Mouse (Mus musculus) embryonic facial prominence, embryonic 15.5 days (tissue): ENCODE data around the gene Sgk1. TPM values are rescaled to one million over a fixed set of nuclear protein-coding genes. Genes with fewer than 3 reads are reported as not detected.

Experiments used
- ATAC-seq: fragments of 200-750 bp; cut with Nextera tagmentation; 2 replicates; pipeline ENCODE4 v1.8.0; 2017; ENCODE audit warnings: low read depth, moderate TSS enrichment; ENCODE audit not compliant: insufficient number of reproducible peaks, low FRiP score, low TSS enrichment
- H3K27ac ChIP-seq: fragments of 300-500 bp; sonication (generic); replicated peaks from 2 replicates; pipeline ENCODE4 v1.5.1; 2015; ENCODE audit warnings: mild to moderate bottlenecking, inconsistent platforms
- H3K27me3 ChIP-seq: fragments of 300-500 bp; sonication (generic); 2 replicates; pipeline ENCODE4 v1.6.1; 2015; ENCODE audit warnings: inconsistent platforms
- H3K36me3 ChIP-seq: fragments of 300-500 bp; sonication (generic); 2 replicates; pipeline ENCODE4 v1.6.1; 2015; ENCODE audit warnings: mild to moderate bottlenecking, inconsistent platforms
- H3K4me1 ChIP-seq: fragments of 300-500 bp; sonication (generic); 2 replicates; pipeline ENCODE4 v1.6.1; 2015; ENCODE audit warnings: inconsistent platforms
- H3K4me2 ChIP-seq: fragments of 300-500 bp; sonication (generic); replicated peaks from 2 replicates; pipeline ENCODE4 v1.6.1; 2015; ENCODE audit warnings: mild to moderate bottlenecking, inconsistent platforms
- H3K4me3 ChIP-seq: fragments of 300-500 bp; sonication (generic); replicated peaks from 2 replicates; pipeline ENCODE4 v1.5.1; 2015; ENCODE audit warnings: mild to moderate bottlenecking, inconsistent platforms
- H3K9ac ChIP-seq: fragments of 300-500 bp; sonication (generic); 2 replicates; pipeline ENCODE4 v1.6.1; 2015; ENCODE audit warnings: inconsistent platforms
- H3K9me3 ChIP-seq: fragments of 300-500 bp; sonication (generic); replicated peaks from 2 replicates; pipeline ENCODE4 v1.6.1; 2016; ENCODE audit warnings: inconsistent platforms
- WGBS: fragments of 180-500 bp; shearing (Covaris S2); methylation state at CpG from one replicate; pipeline ENCODE4 v1.1.7; 2015; 5-methylcytosine and 5-hydroxymethylcytosine counted together
- polyA plus RNA-seq: library from polyadenylated mRNA; unstranded; fragments of >200 nt; fragmentation: Nextera tagmentation; extraction: Ambion mirVana; gene quantifications from 2 replicates; pipeline ENCODE4 v1.2.1, GENCODE M21; 2015

The Sgk1 gene
- polyA plus RNA-seq, 1 experiment from 2014 or later = 50.1 TPM

- Histone ChIP-seq H3K4me3 (peak overlapping the region; percentile 54), H3K27me3 (no peaks in the 10 kb centered on the region), H3K4me1 (peaks cover 41% of the 10 kb centered on the region), H3K36me3 (peaks cover 9% of the 10 kb centered on the region; the same call in 1 of the 2 replicates), H3K9ac (no peak overlapping the region), H3K9me3 (no peaks in the 10 kb centered on the region), H3K4me2 (peak overlapping the region; percentile 74), H3K27ac (peak overlapping the region; percentile 92)
- WGBS = 2% methylated on average over 30 of the region's 30 CpGs
- ATAC-seq = peak; percentile 49; the same call in 1 of the 2 replicates
Measured at GRCm38 (mm10) chr10:21992834-21993514, 111.0 kb downstream of the Sgk1 start.

DNA sequence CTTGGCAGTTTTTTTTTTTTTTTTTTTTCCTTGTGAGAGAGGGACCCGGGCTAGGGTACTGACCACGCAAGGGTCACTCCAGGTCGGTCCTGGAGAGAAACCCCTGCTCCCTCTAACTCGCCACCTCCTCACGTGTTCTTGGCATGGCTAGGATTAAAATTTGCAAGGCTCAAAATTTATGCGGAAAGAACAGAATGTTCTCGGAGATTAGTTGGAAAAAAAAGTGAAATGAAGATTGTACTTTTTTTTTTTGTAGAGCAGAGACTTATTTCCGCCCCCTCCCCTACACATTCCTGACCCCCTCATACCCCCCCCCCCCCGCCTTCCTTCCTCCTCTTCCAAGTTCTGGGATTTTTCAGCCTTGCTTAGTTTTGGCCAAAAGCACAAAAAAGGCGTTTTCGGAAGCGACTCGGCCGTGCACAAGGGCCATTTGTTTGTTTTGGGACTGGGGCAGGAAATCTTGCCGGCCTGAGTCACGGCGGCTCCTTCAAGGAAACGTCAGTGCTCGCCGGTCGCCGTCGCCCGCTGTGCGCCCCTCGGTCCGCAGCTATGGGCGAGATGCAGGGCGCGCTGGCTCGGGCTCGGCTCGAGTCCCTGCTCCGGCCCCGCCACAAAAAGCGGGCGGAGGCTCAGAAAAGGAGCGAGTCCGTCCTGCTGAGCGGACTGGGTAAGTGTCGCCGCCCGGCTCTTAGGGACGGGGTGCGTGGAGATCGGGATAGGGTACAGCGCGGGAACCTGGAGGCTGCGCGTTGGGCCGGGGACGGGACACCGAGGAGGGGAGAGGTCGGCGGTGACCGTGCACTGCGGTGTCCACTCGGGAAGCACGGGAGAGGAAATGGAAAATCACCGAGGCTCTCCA lies 111.8 kb downstream of the Sgk1 start:
- WGBS = under 1% methylated on average over 60 of the region's 60 CpGs

DNA sequence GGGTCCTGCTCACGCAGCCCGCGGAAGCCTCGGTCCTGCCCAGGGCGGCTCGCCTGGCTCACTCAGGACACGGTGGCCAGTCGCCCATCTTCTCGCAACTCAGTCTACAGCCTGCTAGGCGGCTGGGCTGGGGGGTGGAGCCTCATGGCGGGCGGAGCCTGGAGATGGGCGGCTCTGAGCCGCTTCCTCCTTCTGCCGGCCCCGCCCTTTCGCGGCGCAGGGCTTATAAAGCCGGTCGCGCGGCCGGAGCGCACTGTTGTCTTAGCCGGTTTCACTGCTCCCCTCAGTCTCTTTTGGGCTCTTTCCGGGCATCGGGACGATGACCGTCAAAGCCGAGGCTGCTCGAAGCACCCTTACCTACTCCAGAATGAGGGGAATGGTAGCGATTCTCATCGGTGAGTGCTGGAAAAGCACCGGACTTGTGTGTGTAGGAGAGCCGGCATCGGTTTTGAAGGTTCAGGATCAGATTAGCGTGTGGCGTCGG lies 112.5 kb downstream of the Sgk1 start:
- Histone ChIP-seq H3K4me3 (peak overlapping the region; percentile 54), H3K9ac (peak overlapping the region; percentile 80), H3K27me3 (no peaks in the 10 kb centered on the region), H3K9me3 (no peaks in the 10 kb centered on the region), H3K4me2 (peak overlapping the region; percentile 74), H3K36me3 (peaks cover 13% of the 10 kb centered on the region; the same call in 1 of the 2 replicates), H3K4me1 (peaks cover 50% of the 10 kb centered on the region), H3K27ac (peak overlapping the region; percentile 92)
- ATAC-seq = peak; percentile 96
- 0% methylated on average over 40 of the region's 40 CpGs for WGBS

More for the DNA sequence above, 111.8 kb downstream of the Sgk1 start:
- Histone ChIP-seq H3K4me1 (peaks cover 46% of the 10 kb centered on the region), H3K36me3 (peaks cover 9% of the 10 kb centered on the region; the same call in 1 of the 2 replicates), H3K9ac (peak overlapping the region; percentile 80), H3K4me2 (peak overlapping the region; percentile 74), H3K27me3 (no peaks in the 10 kb centered on the region), H3K4me3 (peak overlapping the region; percentile 54), H3K9me3 (no peaks in the 10 kb centered on the region), H3K27ac (peak overlapping the region; percentile 92)
- peak; percentile 61 for ATAC-seq

GRCm38 (mm10) chr10:21995221-21995620 lies 113.2 kb downstream of the Sgk1 start:
- Histone ChIP-seq H3K27ac (no peak overlapping the region), H3K4me1 (peaks cover 50% of the 10 kb centered on the region), H3K4me3 (peak overlapping the region; percentile 54), H3K9ac (no peak overlapping the region), H3K9me3 (no peaks in the 10 kb centered on the region), H3K27me3 (no peaks in the 10 kb centered on the region), H3K4me2 (peak overlapping the region; percentile 74), H3K36me3 (peaks cover 13% of the 10 kb centered on the region; the same call in 1 of the 2 replicates)
- WGBS = 5% methylated on average over 12 of the region's 12 CpGs
- ATAC-seq = no peak

DNA sequence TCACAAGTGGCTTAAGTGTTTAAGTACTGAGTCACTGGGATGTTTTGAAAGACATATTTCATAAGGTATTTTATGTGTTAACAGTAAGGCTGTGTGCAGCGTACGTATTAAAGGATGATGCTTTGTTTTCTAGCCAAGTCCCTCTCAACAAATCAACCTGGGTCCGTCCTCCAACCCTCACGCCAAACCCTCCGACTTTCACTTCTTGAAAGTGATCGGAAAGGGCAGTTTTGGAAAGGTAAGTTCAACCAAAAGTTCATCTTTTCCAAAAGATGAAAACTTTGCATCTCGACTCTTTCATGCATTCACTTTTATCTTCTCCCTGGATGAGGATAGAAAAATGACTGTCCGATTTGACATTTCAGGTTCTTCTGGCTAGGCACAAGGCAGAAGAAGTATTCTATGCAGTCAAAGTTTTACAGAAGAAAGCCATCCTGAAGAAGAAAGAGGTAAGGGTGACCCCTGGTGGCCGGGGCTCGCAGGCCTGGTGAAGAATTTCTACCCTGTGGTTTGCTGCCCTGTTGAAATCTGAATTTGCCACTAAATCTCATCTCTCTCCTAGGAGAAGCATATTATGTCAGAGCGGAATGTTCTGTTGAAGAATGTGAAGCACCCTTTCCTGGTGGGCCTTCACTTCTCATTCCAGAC lies 113.8 kb downstream of the Sgk1 start:
- H3K9ac ChIP-seq = 0 out of 2 replicates have a peak overlapping the region, but pooled peaks have one; percentile 27
- H3K4me2 ChIP-seq = peak overlapping the region; percentile 74
- WGBS = 51% methylated on average over 11 of the region's 11 CpGs
- H3K27me3 ChIP-seq = no peaks in the 10 kb centered on the region
- peak overlapping the region; percentile 54 for H3K4me3 ChIP-seq
- H3K9me3 ChIP-seq = no peaks in the 10 kb centered on the region
- H3K4me1 ChIP-seq = peaks cover 50% of the 10 kb centered on the region
- peaks cover 13% of the 10 kb centered on the region; the same call in 1 of the 2 replicates for H3K36me3 ChIP-seq
- no peak for ATAC-seq
- no peak overlapping the region for H3K27ac ChIP-seq

DNA sequence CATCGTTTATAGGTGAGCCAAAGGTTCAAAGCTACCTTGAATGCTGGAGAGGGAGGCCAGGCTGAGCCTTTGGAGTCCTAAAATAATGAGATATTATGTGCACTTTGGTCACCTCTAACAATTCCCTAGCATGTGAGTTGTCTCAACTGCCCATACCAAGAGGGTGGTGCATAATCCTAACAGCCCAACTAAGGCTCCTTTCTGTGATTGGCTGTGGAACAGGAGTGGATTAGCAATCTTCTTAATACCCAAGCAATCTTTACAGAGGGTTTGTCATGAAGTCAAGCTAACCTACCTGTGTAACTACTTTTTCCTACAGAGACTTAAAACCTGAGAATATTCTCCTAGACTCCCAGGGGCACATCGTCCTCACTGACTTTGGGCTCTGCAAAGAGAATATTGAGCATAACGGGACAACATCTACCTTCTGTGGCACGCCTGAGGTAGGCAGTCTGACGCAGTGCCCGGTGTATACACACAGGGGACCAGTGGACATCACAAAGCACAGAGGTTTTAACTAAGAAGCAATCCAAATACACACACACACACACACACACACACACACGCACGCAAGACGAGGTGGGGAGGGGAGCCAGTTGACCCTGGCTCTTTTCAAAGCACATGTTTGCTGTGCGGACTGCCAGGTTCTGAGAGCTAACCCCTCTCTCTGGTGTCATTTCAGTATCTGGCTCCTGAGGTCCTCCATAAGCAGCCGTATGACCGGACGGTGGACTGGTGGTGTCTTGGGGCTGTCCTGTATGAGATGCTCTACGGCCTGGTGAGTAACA lies 114.9 kb downstream of the Sgk1 start:
- ATAC-seq = no peak
- Histone ChIP-seq H3K4me3 (peak overlapping the region; percentile 54), H3K9ac (0 out of 2 replicates have a peak overlapping the region, but pooled peaks have one; percentile 27), H3K27me3 (no peaks in the 10 kb centered on the region), H3K9me3 (no peaks in the 10 kb centered on the region), H3K4me2 (peak overlapping the region; percentile 74), H3K4me1 (peaks cover 42% of the 10 kb centered on the region), H3K36me3 (peaks cover 13% of the 10 kb centered on the region; the same call in 1 of the 2 replicates), H3K27ac (no peak overlapping the region)
- 89% methylated on average over 14 of the region's 14 CpGs for WGBS

- 86% methylated on average over 12 of the region's 12 CpGs for WGBS
- peaks cover 33% of the 10 kb centered on the region for H3K4me1 ChIP-seq
- no peak overlapping the region for H3K9ac ChIP-seq
- ATAC-seq = no peak
- peaks cover 13% of the 10 kb centered on the region; the same call in 1 of the 2 replicates for H3K36me3 ChIP-seq
- H3K27ac ChIP-seq = no peak overlapping the region
- peak overlapping the region; percentile 54 for H3K4me3 ChIP-seq
- H3K9me3 ChIP-seq = no peaks in the 10 kb centered on the region
- H3K4me2 ChIP-seq = peak overlapping the region; percentile 74
- H3K27me3 ChIP-seq = no peaks in the 10 kb centered on the region
Measured at GRCm38 (mm10) chr10:21997550-21998204, 115.7 kb downstream of the Sgk1 start.

DNA sequence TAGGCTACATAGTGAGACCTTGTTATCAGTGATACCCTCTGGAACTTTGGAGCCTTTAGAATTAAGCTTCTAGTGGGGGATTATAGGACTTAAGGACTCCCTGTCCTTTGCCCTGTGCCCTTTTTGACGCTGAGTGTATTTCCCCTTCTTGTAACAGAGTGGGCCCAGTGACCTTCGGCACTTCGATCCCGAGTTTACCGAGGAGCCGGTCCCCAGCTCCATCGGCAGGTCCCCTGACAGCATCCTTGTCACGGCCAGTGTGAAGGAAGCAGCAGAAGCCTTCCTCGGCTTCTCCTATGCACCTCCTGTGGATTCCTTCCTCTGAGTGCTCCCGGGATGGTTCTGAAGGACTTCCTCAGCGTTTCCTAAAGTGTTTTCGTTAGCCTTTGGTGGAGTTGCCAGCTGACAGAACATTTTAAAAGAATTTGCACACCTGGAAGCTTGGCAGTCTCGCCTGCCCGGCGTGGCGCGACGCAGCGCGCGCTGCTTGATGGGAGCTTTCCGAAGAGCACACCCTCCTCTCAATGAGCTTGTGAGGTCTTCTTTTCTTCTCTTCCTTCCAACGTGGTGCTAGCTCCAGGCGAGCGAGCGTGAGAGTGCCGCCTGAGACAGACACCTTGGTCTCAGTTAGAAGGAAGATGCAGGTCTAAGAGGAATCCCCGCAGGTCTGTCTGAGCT lies 116.7 kb downstream of the Sgk1 start:
- no peaks in the 10 kb centered on the region for H3K27me3 ChIP-seq
- peaks cover 26% of the 10 kb centered on the region for H3K4me1 ChIP-seq
- peaks cover 13% of the 10 kb centered on the region; the same call in 1 of the 2 replicates for H3K36me3 ChIP-seq
- peak overlapping the region; percentile 25 for H3K4me3 ChIP-seq
- peak overlapping the region; percentile 74 for H3K4me2 ChIP-seq
- H3K9me3 ChIP-seq = no peaks in the 10 kb centered on the region
- H3K9ac ChIP-seq = no peak overlapping the region
- ATAC-seq = no peak
- H3K27ac ChIP-seq = no peak overlapping the region
- 80% methylated on average over 28 of the region's 28 CpGs for WGBS

DNA sequence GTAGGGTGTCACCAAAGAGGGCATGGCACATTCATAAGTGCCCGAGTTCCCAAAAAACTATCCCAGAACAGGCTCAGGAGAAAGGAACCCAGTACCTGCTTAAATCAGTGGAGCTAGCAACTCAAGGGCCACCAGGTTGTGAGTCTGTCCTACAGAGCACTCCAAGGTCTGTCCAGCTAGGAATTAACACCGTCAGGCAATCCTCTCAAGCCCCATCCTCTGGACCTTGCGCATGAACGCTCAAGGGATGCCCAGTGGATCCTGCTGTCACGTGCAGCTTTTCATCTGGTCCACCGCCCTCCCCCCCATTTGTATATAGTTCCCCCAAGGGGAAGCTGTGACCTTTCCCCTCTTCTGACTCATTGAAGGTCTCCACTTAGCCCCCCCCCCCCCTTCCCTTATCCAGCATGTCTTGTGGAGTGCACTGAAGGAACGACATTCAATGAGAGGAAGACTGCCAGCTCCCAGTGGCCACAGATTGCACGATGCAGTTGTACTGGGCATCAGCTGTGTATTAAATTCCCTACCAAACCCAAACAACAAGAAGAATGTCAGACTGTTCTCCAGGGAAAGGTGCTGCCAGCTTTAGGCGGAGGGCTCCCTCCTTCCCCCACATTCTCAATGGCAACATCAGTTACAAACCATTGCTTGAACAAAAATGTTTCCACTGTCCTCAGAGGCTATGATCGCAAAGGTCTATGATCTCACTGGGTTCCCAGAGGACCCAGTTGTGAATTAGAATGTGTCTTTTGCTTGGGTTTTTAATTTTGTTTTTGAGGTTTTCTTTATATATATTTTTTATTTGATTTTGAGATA lies 118.7 kb downstream of the Sgk1 start:
- Histone ChIP-seq H3K4me2 (no peak overlapping the region), H3K9ac (no peak overlapping the region), H3K4me1 (peaks cover 26% of the 10 kb centered on the region), H3K9me3 (no peaks in the 10 kb centered on the region), H3K27me3 (no peaks in the 10 kb centered on the region), H3K36me3 (peaks cover 13% of the 10 kb centered on the region; the same call in 1 of the 2 replicates), H3K27ac (no peak overlapping the region), H3K4me3 (no peak overlapping the region)
- WGBS = 65% methylated on average over 10 of the region's 10 CpGs
- no peak for ATAC-seq
